Mouse (Mus musculus) erythroblast, embryonic 14.5 days (primary cell): Measurements from ENCODE around the gene Ccdc69. TPM values are rescaled to one million over a fixed set of nuclear protein-coding genes. Genes with fewer than 3 reads are reported as not detected.

Experiments
- H3K27me3 ChIP-seq: 2 replicates; pipeline ENCODE4 v1.6.1; 2012; ENCODE audit warnings: inconsistent platforms; ENCODE audit not compliant: control insufficient read depth
- H3K36me3 ChIP-seq: 2 replicates; pipeline ENCODE4 v1.6.1; 2012; ENCODE audit warnings: mild to moderate bottlenecking, inconsistent platforms; ENCODE audit not compliant: control insufficient read depth
- H3K4me1 ChIP-seq: 2 replicates; pipeline ENCODE4 v1.6.1; 2012; ENCODE audit warnings: inconsistent platforms; ENCODE audit not compliant: control insufficient read depth
- H3K4me3 ChIP-seq: replicated peaks from 2 replicates; pipeline ENCODE3; 2012; ENCODE audit warnings: moderate library complexity, mild to moderate bottlenecking, inconsistent platforms
- H3K9me3 ChIP-seq: 2 replicates; pipeline ENCODE4 v1.6.1; 2012; ENCODE audit warnings: low read length, inconsistent platforms, mixed read lengths; ENCODE audit not compliant: control insufficient read depth
- GATA1 ChIP-seq: IDR thresholded peaks from 2 replicates; pipeline ENCODE4 v1.6.1; 2012; ENCODE audit warnings: low read length, inconsistent platforms, mixed read lengths
- TAL1 ChIP-seq: IDR thresholded peaks from 3 replicates; pipeline ENCODE4 v1.6.1; 2012; ENCODE audit warnings: low read length, inconsistent platforms, mixed read lengths
- polyA plus RNA-seq: library from polyadenylated mRNA; stranded (reverse); fragments of >175 nt; gene quantifications from 2 replicates; pipeline ENCODE4 v1.2.3, GENCODE M21; 2012

Ccdc69 gene
- polyA plus RNA-seq, 1 experiment = not detected

- H3K4me1 ChIP-seq = no peaks in the 10 kb centered on the region
- no peak overlapping the region for H3K4me3 ChIP-seq
- no peaks in the 10 kb centered on the region for H3K27me3 ChIP-seq
- H3K9me3 ChIP-seq = peaks cover 7% of the 10 kb centered on the region
- H3K36me3 ChIP-seq = peaks cover 17% of the 10 kb centered on the region
- no peak for TF ChIP-seq GATA1
- no peak for TF ChIP-seq TAL1
Measured at GRCm38 (mm10) chr11:55005684-55006083, 72.2 kb downstream of the Ccdc69 start.

DNA sequence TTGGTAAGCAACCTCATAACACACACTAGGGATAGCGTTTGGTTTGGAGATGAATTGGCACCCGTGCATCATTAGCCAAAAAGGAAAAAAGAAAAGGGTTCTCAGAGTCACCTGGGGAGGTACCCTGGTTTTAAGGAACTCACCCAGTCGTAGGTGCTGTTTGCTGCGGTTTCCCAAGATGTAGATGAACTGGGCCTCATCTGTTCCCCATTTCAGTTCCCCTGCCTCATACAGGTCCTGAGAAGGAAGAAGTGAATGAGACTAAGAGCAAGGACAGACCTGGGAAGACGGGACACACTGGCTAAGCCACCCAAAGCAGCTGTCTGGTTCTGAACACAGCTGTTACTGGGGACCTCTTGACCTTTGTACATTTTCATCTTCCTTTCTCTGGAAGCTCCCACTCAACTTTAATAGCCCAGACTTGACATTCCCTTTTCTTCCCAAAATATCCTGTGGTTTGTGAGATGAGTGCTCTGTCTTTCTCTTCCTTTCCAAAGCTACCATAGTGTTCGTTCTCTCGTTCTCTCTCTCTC lies 72.9 kb downstream of the Ccdc69 start:
- Histone ChIP-seq H3K4me1 (no peaks in the 10 kb centered on the region), H3K9me3 (peaks cover 7% of the 10 kb centered on the region), H3K27me3 (no peaks in the 10 kb centered on the region), H3K36me3 (peaks cover 17% of the 10 kb centered on the region), H3K4me3 (no peak overlapping the region)
- TF ChIP-seq TAL1 (no peak), GATA1 (no peak)

Other genes with a start within 250 kb of the Ccdc69 start
- not detected in 2 replicates for gene Lyrm7, start 217.2 kb downstream of the Ccdc69 start, polyA plus RNA-seq
- gene Hint1, start 211.7 kb downstream of the Ccdc69 start, polyA plus RNA-seq = 113 and 143 TPM in 2 replicates
- gene Gpx3, start 175.7 kb downstream of the Ccdc69 start, polyA plus RNA-seq = 0.79 and 0.86 TPM in 2 replicates
- gene Tnip1, start 115.2 kb downstream of the Ccdc69 start, polyA plus RNA-seq = 3.7 TPM in 2 replicates
- 0.23 and 0.47 TPM in 2 replicates for gene Anxa6, start 44.7 kb downstream of the Ccdc69 start, polyA plus RNA-seq
- 0.05 and 0.12 TPM in 2 replicates for gene Gm2a, start 20.0 kb upstream of the Ccdc69 start, polyA plus RNA-seq
- not detected in 2 replicates for gene Slc36a3, start 73.6 kb upstream of the Ccdc69 start, polyA plus RNA-seq
- gene Slc36a2, start 106.9 kb upstream of the Ccdc69 start, polyA plus RNA-seq = 0.03 TPM in 1 of 2 replicates, not detected in the other
- 0.09 and 0.24 TPM in 2 replicates for gene Slc36a1, start 126.2 kb upstream of the Ccdc69 start, polyA plus RNA-seq